Mouse (Mus musculus): ENCODE measurements around the gene Chmp5. TPM values are rescaled to one million over a fixed set of nuclear protein-coding genes. Genes with fewer than 3 reads are reported as not detected.
"Not testable (repeated sequence)": the region's sequence is repeated elsewhere in the genome, so short reads cannot be mapped to it uniquely, and the experiment has no call there.

Gene Chmp5
- polyA plus RNA-seq, 1 experiment from 2014 or later: 167 TPM

DNA sequence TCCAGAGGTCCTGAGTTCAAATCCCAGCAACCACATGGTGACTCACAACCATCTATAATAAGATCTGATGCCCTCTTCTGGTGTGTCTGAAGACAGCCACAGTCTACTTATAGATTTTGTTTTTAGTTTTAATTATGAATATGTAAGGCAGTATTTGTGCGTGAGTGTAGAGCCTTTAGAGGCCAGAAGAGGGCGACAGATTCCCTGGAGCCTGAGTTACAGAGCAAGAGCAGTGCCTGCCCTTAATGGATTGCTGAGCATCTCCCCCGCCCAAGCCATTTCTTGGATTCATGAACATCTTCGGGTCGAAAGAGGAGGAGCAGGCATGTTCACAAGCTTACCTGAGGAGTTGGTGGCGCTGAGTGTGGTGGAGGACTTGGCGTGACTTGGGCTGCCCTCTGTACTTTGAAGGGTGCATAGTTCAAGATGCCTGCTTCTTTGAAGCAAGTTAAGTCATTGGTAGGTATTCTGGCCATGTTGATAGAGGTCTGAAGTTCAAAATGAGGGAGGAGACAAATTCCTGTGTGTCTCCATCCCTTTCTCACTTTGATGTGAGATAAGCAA is 31.5 kb upstream of the Chmp5 start:
- Histone ChIP-seq H3K36me3 (ENCODE audit: control insufficient read depth, insufficient read depth) (no peaks in the 10 kb centered on the region), H3K27me3 (replicated peaks; ENCODE audit: control insufficient read depth, insufficient read depth, low read length) (no peaks in the 10 kb centered on the region), H3K4me3 (replicated peaks; ENCODE audit: low read length) (no peak overlapping the region), H3K9me3 (ENCODE audit: control insufficient read depth, low read length) (no peaks in the 10 kb centered on the region), H3K4me1 (replicated peaks; ENCODE audit: control insufficient read depth, insufficient read depth, low read length) (no peaks in the 10 kb centered on the region), H3K9ac (replicated peaks; ENCODE audit: low read depth, low read length) (no peak overlapping the region), H3K27ac (ENCODE audit: low read length) (no peak overlapping the region), H3K4me2 (ENCODE audit: low read length) (no peak overlapping the region)
- 88% methylated on average over 7 of the region's 7 CpGs for WGBS
- no peak for ATAC-seq

DNA sequence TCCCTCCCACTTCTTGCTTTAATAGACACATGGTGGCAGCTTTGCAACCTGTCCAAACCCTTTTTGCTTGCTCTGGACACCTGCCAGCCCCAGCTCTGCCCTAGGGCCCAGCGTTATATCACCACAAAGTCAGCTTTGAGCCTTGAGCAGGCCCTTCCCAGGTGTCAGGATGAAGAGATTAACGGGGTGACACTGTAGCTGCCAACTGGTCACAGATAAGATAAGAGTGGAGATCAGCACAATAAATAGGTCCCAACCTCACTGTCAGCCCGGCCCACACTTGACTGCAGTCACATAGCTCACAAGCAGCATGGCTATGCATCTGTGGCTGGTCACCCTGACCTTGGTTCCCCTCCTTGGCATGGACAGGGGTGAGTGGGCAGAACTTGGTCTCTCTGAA is 28.4 kb upstream of the Chmp5 start, which contains the start of gene Spink4:
Gene Spink4 (plus strand): TSS at position 268 of the 400 bp plus-strand sequence.
- H3K9ac ChIP-seq (replicated peaks; ENCODE audit: low read depth, low read length): no peak within 1 kb of the TSS
- no peak within 1 kb of the TSS for H3K27ac ChIP-seq (ENCODE audit: low read length)
- no peak within 1 kb of the TSS for H3K4me2 ChIP-seq (ENCODE audit: low read length)
- no peaks in the 10 kb centered on the region for H3K4me1 ChIP-seq (replicated peaks; ENCODE audit: control insufficient read depth, insufficient read depth, low read length)
- WGBS: 70% methylated on average over 3 of the region's 3 CpGs
- H3K4me3 ChIP-seq (replicated peaks; ENCODE audit: low read length): no peak within 1 kb of the TSS
- H3K9me3 ChIP-seq (ENCODE audit: control insufficient read depth, low read length): no peaks in the 10 kb centered on the region
- H3K36me3 ChIP-seq (ENCODE audit: control insufficient read depth, insufficient read depth): no peaks in the 10 kb centered on the region
- ATAC-seq: no peak
- H3K27me3 ChIP-seq (replicated peaks; ENCODE audit: control insufficient read depth, insufficient read depth, low read length): no peaks in the 10 kb centered on the region

DNA sequence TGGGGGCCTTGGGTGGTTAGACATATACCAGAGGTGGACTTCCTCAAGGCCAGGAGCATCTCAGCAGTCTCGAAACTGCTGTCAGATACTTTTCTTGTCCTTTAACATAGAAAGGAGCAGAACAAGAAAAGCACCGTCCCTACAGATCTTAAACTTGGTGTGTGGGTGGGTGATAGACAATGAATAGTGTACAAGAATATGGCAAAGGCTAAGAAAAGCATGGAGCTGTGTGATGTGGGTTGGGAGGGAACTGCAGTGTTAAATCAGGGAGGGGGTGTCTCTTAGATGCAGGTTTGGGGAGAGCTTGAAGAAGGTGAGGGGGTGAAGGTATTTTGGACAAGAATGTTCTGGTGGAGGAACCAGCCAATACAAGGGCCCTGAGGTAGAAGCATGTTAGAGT is 27.6 kb upstream of the Chmp5 start:
- no peak overlapping the region for H3K4me2 ChIP-seq (ENCODE audit: low read length)
- 91% methylated on average over 2 of the region's 2 CpGs for WGBS
- H3K9ac ChIP-seq (replicated peaks; ENCODE audit: low read depth, low read length): no peak overlapping the region
- no peaks in the 10 kb centered on the region for H3K4me1 ChIP-seq (replicated peaks; ENCODE audit: control insufficient read depth, insufficient read depth, low read length)
- no peak overlapping the region for H3K4me3 ChIP-seq (replicated peaks; ENCODE audit: low read length)
- no peak for ATAC-seq
- H3K9me3 ChIP-seq (ENCODE audit: control insufficient read depth, low read length): no peaks in the 10 kb centered on the region
- no peaks in the 10 kb centered on the region for H3K27me3 ChIP-seq (replicated peaks; ENCODE audit: control insufficient read depth, insufficient read depth, low read length)
- H3K36me3 ChIP-seq (ENCODE audit: control insufficient read depth, insufficient read depth): no peaks in the 10 kb centered on the region
- H3K27ac ChIP-seq (ENCODE audit: low read length): no peak overlapping the region

- no peaks in the 10 kb centered on the region for H3K4me1 ChIP-seq (replicated peaks; ENCODE audit: control insufficient read depth, insufficient read depth, low read length)
- WGBS: 69% methylated on average over 3 of the region's 3 CpGs
- no peaks in the 10 kb centered on the region for H3K27me3 ChIP-seq (replicated peaks; ENCODE audit: control insufficient read depth, insufficient read depth, low read length)
These were observed 26.9 kb upstream of the Chmp5 start for GRCm38 (mm10) chr4:40921288-40921687.

DNA sequence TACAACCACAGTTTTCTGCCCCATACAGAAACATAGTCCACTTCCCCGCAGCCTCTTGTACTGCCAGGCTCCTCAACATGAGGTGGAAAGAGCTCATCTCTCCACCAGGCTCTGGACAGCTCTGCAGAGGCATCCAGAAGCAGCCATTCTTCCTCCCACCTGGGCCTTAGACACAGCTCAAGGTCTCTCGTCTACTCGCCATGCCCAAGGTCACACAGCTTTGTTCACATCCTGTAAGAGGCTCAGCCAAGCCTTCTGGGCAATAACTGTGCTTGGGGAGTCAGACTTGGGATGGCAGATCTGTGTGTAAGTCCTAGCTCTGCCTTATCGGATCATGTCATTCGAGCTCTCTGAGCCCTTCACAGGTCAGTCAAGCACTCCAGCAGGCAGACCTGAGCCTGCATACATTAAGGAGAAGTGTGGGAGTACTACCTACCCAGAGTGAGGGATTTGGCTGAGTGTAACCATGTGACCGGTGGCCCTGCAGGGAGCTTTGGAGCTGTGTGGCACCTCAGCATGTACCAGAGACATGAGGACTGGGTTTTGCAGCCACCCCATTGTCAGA is 25.0 kb upstream of the Chmp5 start:
- H3K4me3 ChIP-seq (replicated peaks; ENCODE audit: low read length): no peak overlapping the region
- ATAC-seq: no peak
- H3K36me3 ChIP-seq (ENCODE audit: control insufficient read depth, insufficient read depth): no peaks in the 10 kb centered on the region
- no peaks in the 10 kb centered on the region for H3K27me3 ChIP-seq (replicated peaks; ENCODE audit: control insufficient read depth, insufficient read depth, low read length)
- H3K4me1 ChIP-seq (replicated peaks; ENCODE audit: control insufficient read depth, insufficient read depth, low read length): no peaks in the 10 kb centered on the region
- 82% methylated on average over 6 of the region's 6 CpGs for WGBS
- no peak overlapping the region for H3K4me2 ChIP-seq (ENCODE audit: low read length)
- H3K9me3 ChIP-seq (ENCODE audit: control insufficient read depth, low read length): no peaks in the 10 kb centered on the region
- H3K9ac ChIP-seq (replicated peaks; ENCODE audit: low read depth, low read length): no peak overlapping the region
- no peak overlapping the region for H3K27ac ChIP-seq (ENCODE audit: low read length)

More at GRCm38 (mm10) chr4:40921288-40921687, 26.9 kb upstream of the Chmp5 start:
- Histone ChIP-seq H3K9me3 (ENCODE audit: control insufficient read depth, low read length) (no peaks in the 10 kb centered on the region), H3K9ac (replicated peaks; ENCODE audit: low read depth, low read length) (no peak overlapping the region), H3K4me3 (replicated peaks; ENCODE audit: low read length) (no peak overlapping the region), H3K36me3 (ENCODE audit: control insufficient read depth, insufficient read depth) (no peaks in the 10 kb centered on the region), H3K4me2 (ENCODE audit: low read length) (no peak overlapping the region), H3K27ac (ENCODE audit: low read length) (no peak overlapping the region)
- no peak for ATAC-seq

DNA sequence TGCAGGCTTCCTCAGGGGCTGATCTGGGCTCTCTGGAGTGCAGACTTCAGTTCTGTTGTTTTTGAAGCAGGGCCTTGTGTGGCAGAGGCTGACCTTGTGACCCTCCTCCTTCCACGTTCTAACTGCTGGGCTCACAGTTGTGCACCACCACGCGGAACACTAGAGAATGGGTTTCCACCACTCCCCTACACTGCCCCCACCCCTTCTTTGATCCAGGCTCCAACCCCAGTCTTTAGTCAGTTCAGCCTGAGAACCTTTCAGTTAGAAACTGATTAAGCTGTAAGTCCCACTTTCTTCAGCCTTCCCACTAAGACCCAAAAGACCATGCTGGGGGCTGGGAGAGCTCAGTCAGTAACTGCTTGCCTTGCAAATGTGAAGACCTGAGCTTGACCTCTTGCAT is 22.6 kb upstream of the Chmp5 start:
- H3K4me2 ChIP-seq (ENCODE audit: low read length): no peak overlapping the region
- 45% methylated on average over 3 of the region's 3 CpGs for WGBS
- no peaks in the 10 kb centered on the region for H3K4me1 ChIP-seq (replicated peaks; ENCODE audit: control insufficient read depth, insufficient read depth, low read length)
- no peak for ATAC-seq
- no peaks in the 10 kb centered on the region for H3K36me3 ChIP-seq (ENCODE audit: control insufficient read depth, insufficient read depth)
- H3K9me3 ChIP-seq (ENCODE audit: control insufficient read depth, low read length): no peaks in the 10 kb centered on the region
- H3K27ac ChIP-seq (ENCODE audit: low read length): no peak overlapping the region
- no peak overlapping the region for H3K4me3 ChIP-seq (replicated peaks; ENCODE audit: low read length)
- H3K9ac ChIP-seq (replicated peaks; ENCODE audit: low read depth, low read length): no peak overlapping the region
- no peaks in the 10 kb centered on the region for H3K27me3 ChIP-seq (replicated peaks; ENCODE audit: control insufficient read depth, insufficient read depth, low read length)

GRCm38 (mm10) chr4:40929046-40929445 is 19.2 kb upstream of the Chmp5 start:
- Histone ChIP-seq H3K27me3 (replicated peaks; ENCODE audit: control insufficient read depth, insufficient read depth, low read length) (no peaks in the 10 kb centered on the region), H3K4me2 (ENCODE audit: low read length) (no peak overlapping the region), H3K9me3 (ENCODE audit: control insufficient read depth, low read length) (no peaks in the 10 kb centered on the region), H3K36me3 (ENCODE audit: control insufficient read depth, insufficient read depth) (no peaks in the 10 kb centered on the region; the same call in 1 of the 2 replicates), H3K9ac (replicated peaks; ENCODE audit: low read depth, low read length) (no peak overlapping the region), H3K4me1 (replicated peaks; ENCODE audit: control insufficient read depth, insufficient read depth, low read length) (no peaks in the 10 kb centered on the region), H3K4me3 (replicated peaks; ENCODE audit: low read length) (no peak overlapping the region), H3K27ac (ENCODE audit: low read length) (no peak overlapping the region)
- no peak for ATAC-seq
- 86% methylated on average over 7 of the region's 7 CpGs for WGBS

GRCm38 (mm10) chr4:40933694-40934093 is 14.5 kb upstream of the Chmp5 start:
- ATAC-seq: no peak
- Histone ChIP-seq H3K4me2 (ENCODE audit: low read length) (no peak overlapping the region), H3K27me3 (replicated peaks; ENCODE audit: control insufficient read depth, insufficient read depth, low read length) (no peaks in the 10 kb centered on the region), H3K4me1 (replicated peaks; ENCODE audit: control insufficient read depth, insufficient read depth, low read length) (no peaks in the 10 kb centered on the region), H3K27ac (ENCODE audit: low read length) (no peak overlapping the region), H3K36me3 (ENCODE audit: control insufficient read depth, insufficient read depth) (peaks cover 16% of the 10 kb centered on the region), H3K4me3 (replicated peaks; ENCODE audit: low read length) (no peak overlapping the region), H3K9ac (replicated peaks; ENCODE audit: low read depth, low read length) (no peak overlapping the region), H3K9me3 (ENCODE audit: control insufficient read depth, low read length) (no peaks in the 10 kb centered on the region)
- 95% methylated on average over 5 of the region's 5 CpGs for WGBS

DNA sequence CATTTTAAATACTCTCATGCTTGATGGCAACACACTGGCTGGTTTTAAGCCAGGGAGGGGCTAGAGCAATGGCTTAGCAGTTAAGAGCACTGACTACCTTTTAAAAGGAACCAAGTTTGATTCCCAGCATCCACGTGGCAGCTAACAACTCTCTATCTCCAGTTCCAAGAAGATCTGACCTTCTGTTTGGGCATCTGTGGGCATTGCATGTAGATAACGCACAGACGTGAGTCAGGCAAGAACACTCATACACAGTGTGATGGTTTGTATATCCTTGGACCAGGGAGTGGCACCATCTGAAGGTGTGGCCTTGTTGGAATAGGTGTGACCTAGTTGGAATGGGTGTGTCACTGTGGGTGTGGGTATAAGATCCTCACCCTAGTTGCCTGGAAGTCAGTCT is 13.8 kb upstream of the Chmp5 start:
- not testable (repeated sequence) for H3K9me3 ChIP-seq (ENCODE audit: control insufficient read depth, low read length); ATAC-seq; H3K27me3 ChIP-seq (replicated peaks; ENCODE audit: control insufficient read depth, insufficient read depth, low read length); H3K9ac ChIP-seq (replicated peaks; ENCODE audit: low read depth, low read length); H3K4me1 ChIP-seq (replicated peaks; ENCODE audit: control insufficient read depth, insufficient read depth, low read length); H3K4me3 ChIP-seq (replicated peaks; ENCODE audit: low read length); H3K4me2 ChIP-seq (ENCODE audit: low read length); H3K27ac ChIP-seq (ENCODE audit: low read length)
- peaks cover 22% of the 10 kb centered on the region for H3K36me3 ChIP-seq (ENCODE audit: control insufficient read depth, insufficient read depth)
- WGBS: 95% methylated on average over 3 of the region's 3 CpGs
